Mouse (Mus musculus): ENCODE measurements at regions not wholly inside any gene's neighbourhood (a gene's known extent, or its start where the extent isn't known, plus 50 kb on each side); places are given as distances from the start of the nearest gene placed in this dataset.

GRCm38 (mm10) chr9:92728864-92729263 lies 186.8 kb downstream of the Plod2 start:
- 77% methylated on average over 1 of the region's 1 CpGs for WGBS
- H3K4me1 ChIP-seq (ENCODE audit: control insufficient read depth, insufficient read depth, low read length), result no peaks in the 10 kb centered on the region
- H3K4me3 ChIP-seq (replicated peaks; ENCODE audit: extremely low read depth, low read depth, low read length), result no peak overlapping the region
- DNase-seq, result no peak
- no peak for TF ChIP-seq POLR2A (IDR thresholded peaks at IDR 0.05; ENCODE audit: borderline replicate concordance, extremely low read depth, low read depth, low read length)
- no peak for TF ChIP-seq CTCF (IDR thresholded peaks at IDR 0.05; ENCODE audit: insufficient read depth, low read length)

GRCm38 (mm10) chr9:92731396-92731795 lies 189.4 kb downstream of the Plod2 start:
- no peak overlapping the region for H3K4me3 ChIP-seq (replicated peaks; ENCODE audit: extremely low read depth, low read depth, low read length)
- no peaks in the 10 kb centered on the region for H3K4me1 ChIP-seq (ENCODE audit: control insufficient read depth, insufficient read depth, low read length)
- DNase-seq, result no peak
- WGBS, result 63% methylated on average over 3 of the region's 3 CpGs
- no peak for TF ChIP-seq POLR2A (IDR thresholded peaks at IDR 0.05; ENCODE audit: borderline replicate concordance, extremely low read depth, low read depth, low read length)
- no peak for TF ChIP-seq CTCF (IDR thresholded peaks at IDR 0.05; ENCODE audit: insufficient read depth, low read length)

GRCm38 (mm10) chr9:92767532-92767931 lies 225.5 kb downstream of the Plod2 start:
- Histone ChIP-seq H3K4me3 (replicated peaks; ENCODE audit: extremely low read depth, low read depth, low read length) (no peak overlapping the region), H3K4me1 (ENCODE audit: control insufficient read depth, insufficient read depth, low read length) (no peaks in the 10 kb centered on the region)
- DNase-seq, result no peak
- TF ChIP-seq CTCF (IDR thresholded peaks at IDR 0.05; ENCODE audit: insufficient read depth, low read length) (no peak), POLR2A (IDR thresholded peaks at IDR 0.05; ENCODE audit: borderline replicate concordance, extremely low read depth, low read depth, low read length) (no peak)

DNA sequence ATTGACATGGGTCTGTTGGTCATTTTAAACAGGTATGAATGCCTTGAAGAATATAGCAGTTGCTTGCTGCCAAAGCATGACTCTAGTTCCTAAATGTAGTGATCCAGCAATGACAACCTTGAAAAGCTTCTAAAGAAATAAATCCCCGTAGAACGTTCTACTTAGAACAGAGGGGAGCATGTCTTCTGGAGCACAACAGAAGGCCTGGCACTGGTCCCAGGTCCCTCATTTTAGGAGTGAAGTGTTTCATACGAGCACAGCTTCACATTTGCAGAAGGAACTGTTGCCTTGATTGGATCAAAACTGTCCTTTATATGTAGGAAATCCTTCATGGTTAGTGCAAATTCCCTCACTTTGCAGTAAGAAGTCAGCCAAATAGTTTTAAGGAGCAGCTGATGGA lies 226.4 kb downstream of the Plod2 start:
- Histone ChIP-seq H3K4me3 (replicated peaks; ENCODE audit: extremely low read depth, low read depth, low read length) (no peak overlapping the region), H3K4me1 (ENCODE audit: control insufficient read depth, insufficient read depth, low read length) (no peaks in the 10 kb centered on the region)
- 65% methylated on average over 3 of the region's 3 CpGs for WGBS
- TF ChIP-seq CTCF (IDR thresholded peaks at IDR 0.05; ENCODE audit: insufficient read depth, low read length) (no peak), POLR2A (IDR thresholded peaks at IDR 0.05; ENCODE audit: borderline replicate concordance, extremely low read depth, low read depth, low read length) (no peak)
- no peak for DNase-seq

DNA sequence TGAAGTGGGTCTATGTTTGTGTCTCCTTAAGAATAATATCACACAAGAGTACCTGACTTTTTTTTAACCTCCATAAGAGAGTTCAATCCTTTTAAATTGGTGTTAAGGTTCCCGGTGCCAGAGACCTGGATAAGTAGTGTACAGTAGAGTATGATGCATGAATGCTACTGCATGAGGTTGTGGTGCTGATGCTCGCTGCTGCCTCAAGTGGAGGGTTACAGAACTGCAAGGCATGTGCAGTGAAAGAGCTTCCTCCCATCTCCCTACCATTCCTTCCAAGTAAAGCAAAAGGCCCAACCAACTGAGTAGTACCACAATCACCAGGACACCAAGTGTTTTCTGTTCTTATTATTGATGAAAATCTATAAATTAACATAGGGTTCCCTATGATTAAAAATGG lies 227.5 kb downstream of the Plod2 start:
- 65% methylated on average over 2 of the region's 2 CpGs for WGBS
- no peak for TF ChIP-seq POLR2A (IDR thresholded peaks at IDR 0.05; ENCODE audit: borderline replicate concordance, extremely low read depth, low read depth, low read length)
- peak; percentile 94 for TF ChIP-seq CTCF (IDR thresholded peaks at IDR 0.05; ENCODE audit: insufficient read depth, low read length)
- peak; percentile 26 for DNase-seq

DNA sequence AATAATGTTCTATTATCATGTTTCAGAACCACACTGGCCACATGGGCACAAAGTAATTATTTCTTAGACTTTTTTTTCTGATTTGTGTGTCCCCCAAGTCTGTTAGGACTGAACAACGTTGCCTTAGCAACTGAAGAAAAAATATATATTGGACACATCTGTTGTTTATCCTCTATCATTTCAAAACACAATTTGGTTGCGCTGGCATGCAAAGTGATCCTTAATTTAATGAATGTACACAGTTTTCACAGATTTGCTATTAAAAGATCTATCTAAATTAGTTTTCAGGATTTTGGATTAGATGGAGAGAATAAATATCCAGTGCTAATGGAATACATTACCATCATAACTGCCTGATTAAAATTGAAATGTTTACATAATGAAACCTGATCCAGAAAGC lies 229.0 kb downstream of the Plod2 start:
- TF ChIP-seq POLR2A (IDR thresholded peaks at IDR 0.05; ENCODE audit: borderline replicate concordance, extremely low read depth, low read depth, low read length), result no peak
- H3K4me1 ChIP-seq (ENCODE audit: control insufficient read depth, insufficient read depth, low read length), result no peaks in the 10 kb centered on the region
- no peak for DNase-seq
- H3K4me3 ChIP-seq (replicated peaks; ENCODE audit: extremely low read depth, low read depth, low read length), result no peak overlapping the region
- 69% methylated on average over 2 of the region's 2 CpGs for WGBS

More for the DNA sequence above, 227.5 kb downstream of the Plod2 start:
- Histone ChIP-seq H3K4me1 (ENCODE audit: control insufficient read depth, insufficient read depth, low read length) (no peaks in the 10 kb centered on the region), H3K4me3 (replicated peaks; ENCODE audit: extremely low read depth, low read depth, low read length) (no peak overlapping the region)

- 60% methylated on average over 3 of the region's 3 CpGs for WGBS
- H3K4me3 ChIP-seq (replicated peaks; ENCODE audit: extremely low read depth, low read depth, low read length), result no peak overlapping the region
- TF ChIP-seq CTCF (IDR thresholded peaks at IDR 0.05; ENCODE audit: insufficient read depth, low read length) (no peak), POLR2A (IDR thresholded peaks at IDR 0.05; ENCODE audit: borderline replicate concordance, extremely low read depth, low read depth, low read length) (no peak)
- no peaks in the 10 kb centered on the region for H3K4me1 ChIP-seq (ENCODE audit: control insufficient read depth, insufficient read depth, low read length)
- DNase-seq, result no peak
These were observed 229.7 kb downstream of the Plod2 start for GRCm38 (mm10) chr9:92771716-92772115.

DNA sequence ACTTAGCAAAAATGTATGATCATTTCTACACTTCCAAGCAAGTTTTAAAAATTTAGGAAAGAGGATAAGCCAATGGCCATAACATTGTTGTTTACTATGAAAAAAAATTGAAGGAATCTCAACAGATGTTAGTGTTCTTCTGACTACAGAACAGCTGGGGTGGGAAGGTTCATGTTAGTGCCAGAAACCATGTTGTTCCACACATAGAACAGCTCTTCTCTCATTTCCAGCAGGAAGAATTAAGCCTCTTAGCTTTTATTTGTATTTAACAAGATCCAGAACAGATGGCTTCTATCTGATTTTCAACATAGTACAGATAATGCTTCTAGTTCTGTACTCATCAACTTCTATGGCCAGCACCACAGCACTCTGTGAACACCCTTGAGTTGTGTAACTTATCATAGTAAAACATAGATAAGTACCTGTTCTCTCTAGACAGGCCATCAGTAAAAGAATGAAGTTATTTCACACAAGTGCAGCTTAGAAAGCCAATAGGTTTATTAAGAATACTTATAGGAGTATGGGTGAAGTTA lies 241.0 kb downstream of the Plod2 start:
- DNase-seq, result no peak
- Histone ChIP-seq H3K4me3 (replicated peaks; ENCODE audit: extremely low read depth, low read depth, low read length) (no peak overlapping the region), H3K4me1 (ENCODE audit: control insufficient read depth, insufficient read depth, low read length) (no peaks in the 10 kb centered on the region)
- TF ChIP-seq POLR2A (IDR thresholded peaks at IDR 0.05; ENCODE audit: borderline replicate concordance, extremely low read depth, low read depth, low read length), result no peak
- no peak for TF ChIP-seq CTCF (IDR thresholded peaks at IDR 0.05; ENCODE audit: insufficient read depth, low read length)

- DNase-seq, result no peak
- no peak for TF ChIP-seq CTCF (IDR thresholded peaks at IDR 0.05; ENCODE audit: insufficient read depth, low read length)
- TF ChIP-seq POLR2A (IDR thresholded peaks at IDR 0.05; ENCODE audit: borderline replicate concordance, extremely low read depth, low read depth, low read length), result no peak
- 30% methylated on average over 1 of the region's 1 CpGs for WGBS
- H3K4me3 ChIP-seq (replicated peaks; ENCODE audit: extremely low read depth, low read depth, low read length), result no peak overlapping the region
- no peaks in the 10 kb centered on the region for H3K4me1 ChIP-seq (ENCODE audit: control insufficient read depth, insufficient read depth, low read length)
These were observed 257.7 kb downstream of the Plod2 start for GRCm38 (mm10) chr9:92799695-92800094.

- Histone ChIP-seq H3K4me1 (ENCODE audit: control insufficient read depth, insufficient read depth, low read length) (no peaks in the 10 kb centered on the region), H3K4me3 (replicated peaks; ENCODE audit: extremely low read depth, low read depth, low read length) (no peak overlapping the region)
- TF ChIP-seq CTCF (IDR thresholded peaks at IDR 0.05; ENCODE audit: insufficient read depth, low read length) (no peak), POLR2A (IDR thresholded peaks at IDR 0.05; ENCODE audit: borderline replicate concordance, extremely low read depth, low read depth, low read length) (no peak)
- no peak for DNase-seq
These were observed 267.4 kb downstream of the Plod2 start for GRCm38 (mm10) chr9:92809469-92809868.
